Mouse (Mus musculus) 3134 (cell line): ENCODE results near the gene Ccdc126.

Experiments
- DNase-seq: peaks from one replicate; pipeline ENCODE4 v3.0.0-alpha.2; 2011; ENCODE audit warnings: low spot score; ENCODE audit not compliant: insufficient read length; ENCODE audit errors: extremely low read depth

Ccdc126 gene

DNA sequence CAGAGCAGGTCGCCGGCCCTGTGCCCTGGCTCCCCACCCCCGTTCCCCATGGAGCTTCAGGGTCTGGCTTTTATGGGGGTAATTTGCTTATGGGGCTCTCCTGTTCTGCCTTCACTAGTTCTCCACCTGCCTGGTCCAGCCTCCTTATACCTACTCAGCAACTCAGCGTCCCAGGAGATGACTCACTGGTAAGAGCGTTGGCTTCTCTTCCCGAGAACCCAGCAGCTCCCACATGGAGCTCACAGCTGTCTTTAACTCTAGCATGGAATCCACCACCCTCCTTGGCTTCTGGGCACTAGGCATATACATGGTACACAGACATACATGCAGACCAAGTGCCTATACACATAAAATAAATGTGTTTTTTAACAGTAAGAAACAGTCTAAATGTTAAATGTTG is 20.1 kb downstream of the Ccdc126 start:
- no peak for DNase-seq

- no peak for DNase-seq
Measured at GRCm38 (mm10) chr6:49343737-49344469, 24.8 kb downstream of the Ccdc126 start.

GRCm38 (mm10) chr6:49349826-49350225 is 30.8 kb downstream of the Ccdc126 start:
- no peak for DNase-seq

DNA sequence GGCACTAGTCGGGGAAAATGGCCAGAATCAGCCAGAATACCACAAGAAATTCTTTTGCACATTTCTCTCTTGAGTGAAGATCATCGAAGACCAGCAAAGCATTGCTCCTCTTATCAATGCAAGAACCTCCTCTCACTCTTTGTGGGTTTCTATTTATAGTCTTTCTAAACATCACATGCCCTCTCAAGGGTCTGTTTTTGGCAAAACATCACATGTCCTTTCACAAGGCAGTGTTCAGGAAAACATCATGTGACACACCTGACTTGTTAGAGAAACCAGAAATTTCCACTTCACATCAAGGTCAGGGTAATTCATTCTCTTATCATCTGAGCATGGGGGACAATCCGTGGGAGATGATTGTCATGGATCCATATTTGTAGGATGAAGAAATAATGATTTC is 35.5 kb downstream of the Ccdc126 start:
- no peak for DNase-seq

DNA sequence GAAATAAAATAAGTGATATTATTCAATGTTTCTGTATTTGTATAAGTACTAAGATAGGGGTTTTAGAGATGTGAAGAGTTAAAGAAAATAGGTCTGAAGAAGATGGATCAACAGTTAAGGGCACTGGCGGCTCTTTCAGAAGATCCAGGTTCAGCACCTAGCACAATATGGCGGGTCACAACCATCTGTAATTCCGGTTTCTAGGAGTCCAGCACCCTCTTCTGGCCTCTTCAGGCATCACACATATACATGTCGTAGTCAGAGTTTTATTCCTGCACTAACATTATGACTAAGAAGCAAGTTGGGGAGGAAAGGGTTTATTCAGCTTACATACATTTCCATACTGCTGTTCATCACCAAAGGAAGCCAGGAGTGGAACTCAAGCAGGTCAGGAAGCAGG is 36.1 kb downstream of the Ccdc126 start:
- no peak for DNase-seq

- DNase-seq = no peak
Measured at GRCm38 (mm10) chr6:49360420-49360819, 41.3 kb downstream of the Ccdc126 start.

- peak; percentile 90 for DNase-seq
Measured at GRCm38 (mm10) chr6:49367159-49368054, 48.3 kb downstream of the Ccdc126 start, which contains the start of gene Fam221a. Fam221a (plus strand) TSS chr6:49367739.

DNA sequence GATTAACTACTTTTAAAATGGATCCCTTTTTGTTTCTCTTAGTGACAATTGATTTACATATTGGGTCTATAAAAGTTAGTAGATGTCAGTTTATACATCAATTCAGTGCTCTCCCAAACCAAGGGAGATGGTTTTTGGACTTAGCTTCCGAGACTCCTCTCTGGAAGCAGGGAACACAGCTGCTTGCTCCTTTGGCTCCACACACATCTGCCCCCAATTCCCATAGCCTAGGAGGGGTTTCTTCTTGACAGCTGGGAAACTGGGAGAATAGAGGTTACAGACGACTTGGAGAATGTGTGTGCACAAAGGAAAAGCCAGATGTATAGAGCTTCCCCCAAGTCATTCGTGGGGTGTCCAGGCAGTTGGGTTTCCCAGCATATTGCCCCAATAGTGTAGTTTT is 49.1 kb downstream of the Ccdc126 start:
- no peak for DNase-seq

DNA sequence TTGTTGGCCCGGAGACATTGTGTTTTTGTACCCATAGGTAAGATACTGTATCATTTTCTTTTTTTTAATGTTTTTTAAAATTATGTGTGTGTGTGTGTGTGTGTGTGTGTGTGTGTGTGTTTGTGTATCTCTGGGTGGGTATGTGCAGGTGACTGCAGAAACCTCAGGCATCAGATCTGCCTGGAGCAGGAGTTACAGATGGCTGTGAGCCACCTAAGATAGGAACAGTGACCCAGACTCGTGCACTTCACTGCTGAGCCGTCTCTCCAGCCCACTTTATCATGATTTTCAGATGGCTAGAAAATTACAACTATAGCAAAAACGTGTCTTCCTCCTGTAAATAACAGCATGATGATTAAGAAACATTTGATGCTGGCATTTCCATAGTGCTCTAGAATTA is 53.6 kb downstream of the Ccdc126 start:
- DNase-seq = no peak

DNA sequence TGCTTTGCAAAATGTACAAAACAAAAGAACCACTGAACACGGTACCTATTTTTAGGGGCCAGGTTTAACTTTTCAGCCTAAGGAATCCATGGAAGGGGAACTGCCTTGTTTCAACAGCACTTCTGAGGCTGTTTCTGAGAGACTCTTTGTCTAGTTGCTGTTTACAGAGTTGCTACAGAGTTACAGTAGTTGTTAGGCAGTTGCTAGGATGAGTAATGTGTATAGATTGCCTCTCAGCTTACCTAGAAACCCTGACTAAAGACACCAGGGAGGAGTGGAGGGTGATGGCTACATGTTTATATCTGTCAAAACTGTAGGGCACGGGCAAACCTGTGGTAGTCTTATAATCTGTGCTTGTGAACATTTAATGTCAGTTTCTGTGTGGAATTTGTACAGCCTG is 54.9 kb downstream of the Ccdc126 start:
- no peak for DNase-seq

DNA sequence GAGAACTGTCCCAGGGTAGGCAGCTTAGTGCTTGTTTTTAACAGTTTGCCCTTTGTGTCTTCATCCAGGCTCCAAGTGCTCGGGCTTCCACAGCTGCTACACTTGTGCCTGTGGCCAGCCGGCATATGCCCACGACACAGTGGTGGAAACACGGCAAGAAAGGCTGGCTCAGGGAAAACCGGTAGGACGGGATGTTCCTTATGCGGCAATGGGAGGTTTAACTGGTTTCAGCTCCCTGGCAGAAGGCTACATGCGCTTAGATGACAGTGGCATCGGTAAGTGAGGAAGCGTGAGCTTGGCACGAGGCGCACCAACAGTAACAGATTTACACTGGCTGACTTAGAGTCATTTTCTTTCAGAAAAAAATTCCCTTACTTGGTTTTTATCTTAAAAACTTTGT is 59.3 kb downstream of the Ccdc126 start:
- DNase-seq = no peak
